Mouse (Mus musculus) A20 (cell line): ENCODE measurements at regions not wholly inside any gene's neighbourhood (a gene's known extent, or its start where the extent isn't known, plus 50 kb on each side); places are given as distances from the start of the nearest gene placed in this dataset.
"Not testable (repeated sequence)": the region's sequence is repeated elsewhere in the genome, so short reads cannot be mapped to it uniquely, and the experiment has no call there.

ENCODE experiments used
- DNase-seq: peaks from one replicate; pipeline ENCODE4 v3.0.0-alpha.2; 2011; ENCODE audit warnings: low read depth, low spot score

GRCm38 (mm10) chr4:35347609-35348008 lies 121.6 kb upstream of the C9orf72 start:
- DNase-seq = no peak

GRCm38 (mm10) chr4:35343751-35344150 lies 117.8 kb upstream of the C9orf72 start:
- DNase-seq = no peak

- no peak for DNase-seq
These were observed 105.2 kb upstream of the C9orf72 start for GRCm38 (mm10) chr4:35331161-35331560.

- DNase-seq = no peak
These were observed 99.3 kb upstream of the C9orf72 start for GRCm38 (mm10) chr4:35325300-35325699.

- DNase-seq = peak; percentile 45
These were observed 96.6 kb upstream of the C9orf72 start for GRCm38 (mm10) chr4:35322432-35323173.

- peak; percentile 79 for DNase-seq
These were observed 84.5 kb upstream of the C9orf72 start for GRCm38 (mm10) chr4:35310396-35310977.

- peak; percentile 17 for DNase-seq
These were observed 82.2 kb upstream of the C9orf72 start for GRCm38 (mm10) chr4:35308221-35308620.

- DNase-seq = no peak
These were observed 79.2 kb upstream of the C9orf72 start for GRCm38 (mm10) chr4:35305210-35305609.

- DNase-seq = no peak
These were observed 74.9 kb upstream of the C9orf72 start for GRCm38 (mm10) chr4:35300848-35301247.

- not testable (repeated sequence) for DNase-seq
These were observed 74.4 kb upstream of the C9orf72 start for GRCm38 (mm10) chr4:35300374-35300773.

- no peak for DNase-seq
These were observed 58.6 kb upstream of the C9orf72 start for GRCm38 (mm10) chr4:35284611-35285010.
